Mouse (Mus musculus) embryonic facial prominence, embryonic 11.5 days (tissue): Measurements from ENCODE around the gene Rpn1. TPM values are rescaled to one million over a fixed set of nuclear protein-coding genes. Genes with fewer than 3 reads are reported as not detected.

Source experiments
- ATAC-seq: fragments of 200-750 bp; cut with Nextera tagmentation; replicated peaks from 2 replicates; pipeline ENCODE4 v1.8.0; 2017; ENCODE audit warnings: low read depth; ENCODE audit not compliant: insufficient number of reproducible peaks, low FRiP score, low TSS enrichment
- DNase-seq: peaks from one replicate; pipeline ENCODE4 v3.0.0-alpha.2; 2015; ENCODE audit warnings: low spot score
- H3K27ac ChIP-seq: fragments of 300-500 bp; sonication (generic); replicated peaks from 2 replicates; pipeline ENCODE4 v1.5.1; 2014; ENCODE audit warnings: mild to moderate bottlenecking, low read depth, low read length, control low read depth
- H3K27me3 ChIP-seq: fragments of 300-500 bp; sonication (generic); 2 replicates; pipeline ENCODE4 v1.6.1; 2014; ENCODE audit warnings: mild to moderate bottlenecking, low read length, moderate library complexity, mixed read lengths; ENCODE audit not compliant: control insufficient read depth, insufficient read depth
- H3K36me3 ChIP-seq: fragments of 300-500 bp; sonication (generic); replicated peaks from 2 replicates; pipeline ENCODE4 v1.6.1; 2014; ENCODE audit warnings: low read depth, mild to moderate bottlenecking, low read length, moderate library complexity, mixed read lengths; ENCODE audit not compliant: control insufficient read depth, insufficient read depth
- H3K4me1 ChIP-seq: fragments of 300-500 bp; sonication (generic); 2 replicates; pipeline ENCODE4 v1.6.1; 2014; ENCODE audit warnings: low read length, mixed read lengths; ENCODE audit not compliant: control insufficient read depth, insufficient read depth
- H3K4me2 ChIP-seq: fragments of 300-500 bp; sonication (generic); 2 replicates; pipeline ENCODE4 v1.6.1; 2014; ENCODE audit warnings: low read depth, mild to moderate bottlenecking, control low read depth, low read length, moderate library complexity
- H3K4me3 ChIP-seq: fragments of 300-500 bp; sonication (generic); 2 replicates; pipeline ENCODE4 v1.5.1; 2014; ENCODE audit warnings: low read depth, low read length, control low read depth
- H3K9ac ChIP-seq: fragments of 300-500 bp; sonication (generic); replicated peaks from 2 replicates; pipeline ENCODE4 v1.6.1; 2014; ENCODE audit warnings: mild to moderate bottlenecking, control low read depth, low read length
- H3K9me3 ChIP-seq: fragments of 300-500 bp; sonication (generic); replicated peaks from 2 replicates; pipeline ENCODE4 v1.6.1; 2016; ENCODE audit warnings: mild to moderate bottlenecking, low read length, inconsistent platforms, mixed read lengths; ENCODE audit not compliant: control insufficient read depth
- WGBS: fragments of 180-500 bp; shearing (Covaris S2); extraction: QIAGEN DNeasy Blood & Tissue Kit; methylation state at CpG from one replicate; pipeline ENCODE4 v1.1.7; 2014; 5-methylcytosine and 5-hydroxymethylcytosine counted together
- polyA plus RNA-seq: library from polyadenylated mRNA; unstranded; fragments of >200 nt; fragmentation: Nextera tagmentation; extraction: Ambion mirVana; gene quantifications from 2 replicates; pipeline ENCODE4 v1.2.1, GENCODE M21; 2014

The Rpn1 gene
- polyA plus RNA-seq, 1 experiment from 2014 or later: 329 TPM

DNA sequence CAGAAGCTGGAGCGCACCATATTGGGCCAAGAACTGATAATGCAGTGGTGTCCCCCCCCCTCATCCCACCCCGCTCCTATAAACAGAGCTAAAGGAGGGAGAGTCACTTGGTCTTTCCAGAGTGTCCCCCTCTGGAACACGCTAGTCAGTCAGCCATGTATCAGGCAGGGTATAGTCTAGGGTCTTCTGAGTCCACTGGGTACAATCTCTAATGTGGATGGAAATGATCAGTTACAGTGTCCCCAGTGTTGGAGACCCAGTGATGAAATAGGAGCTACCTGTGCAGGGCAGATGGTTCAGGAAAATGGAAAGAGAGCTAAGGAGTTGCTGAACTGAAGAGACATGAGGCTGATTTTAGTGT is 38.9 kb upstream of the Rpn1 start:
- no peaks in the 10 kb centered on the region for H3K4me1 ChIP-seq
- ATAC-seq (no peak), DNase-seq (no peak)
- WGBS: 27% methylated on average over 3 of the region's 3 CpGs
- H3K9ac ChIP-seq: no peak overlapping the region
- no peaks in the 10 kb centered on the region for H3K36me3 ChIP-seq
- no peaks in the 10 kb centered on the region for H3K27me3 ChIP-seq
- no peak overlapping the region for H3K4me3 ChIP-seq
- no peaks in the 10 kb centered on the region for H3K9me3 ChIP-seq
- no peak overlapping the region for H3K27ac ChIP-seq
- H3K4me2 ChIP-seq: peak overlapping the region; percentile 37

DNA sequence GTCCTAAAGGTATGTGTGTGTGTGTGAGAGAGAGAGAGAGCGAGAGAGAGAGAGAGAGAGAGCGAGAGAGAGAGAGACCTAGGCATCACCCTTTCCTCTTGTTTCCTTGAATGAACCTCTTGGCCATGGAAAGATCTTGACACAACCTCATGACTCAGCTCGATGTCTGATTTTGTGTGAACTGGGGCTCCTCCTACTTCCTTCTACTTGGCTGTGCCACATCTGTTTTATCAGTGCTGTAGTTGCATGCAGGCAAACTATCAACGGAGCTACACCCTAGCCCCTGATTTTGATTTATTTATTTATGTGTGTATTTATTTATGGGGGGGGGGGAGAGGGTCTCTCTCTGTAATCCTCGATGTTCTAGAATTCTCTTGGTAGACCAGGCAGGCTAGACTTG is 36.4 kb upstream of the Rpn1 start:
- Histone ChIP-seq H3K4me1 (no peaks in the 10 kb centered on the region), H3K27me3 (no peaks in the 10 kb centered on the region), H3K9me3 (no peaks in the 10 kb centered on the region), H3K4me3 (no peak overlapping the region), H3K4me2 (no peak overlapping the region), H3K36me3 (no peaks in the 10 kb centered on the region), H3K27ac (no peak overlapping the region), H3K9ac (no peak overlapping the region)
- ATAC-seq (no peak), DNase-seq (no peak)
- 78% methylated on average over 5 of the region's 5 CpGs for whole genome bisulfite sequencing

DNA sequence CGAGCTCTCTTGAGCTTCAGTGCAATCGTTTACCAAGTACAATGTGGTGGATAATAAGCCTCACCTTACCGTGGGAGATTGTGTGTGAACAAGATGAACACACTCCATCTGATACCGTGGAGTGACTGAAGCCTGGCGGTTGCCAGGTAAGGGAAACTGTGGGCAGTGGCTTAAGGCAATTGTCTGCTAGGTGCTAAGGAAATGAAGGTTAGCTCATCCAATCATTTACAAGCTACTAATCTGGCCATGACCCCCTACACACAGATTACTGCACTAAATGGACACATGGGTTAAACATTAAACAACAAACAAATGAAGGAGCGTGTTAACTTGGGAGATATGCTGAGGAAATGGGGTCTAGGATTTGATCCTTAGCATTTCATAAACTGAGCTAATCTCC is 35.3 kb upstream of the Rpn1 start:
- 80% methylated on average over 6 of the region's 6 CpGs for WGBS
- Histone ChIP-seq H3K27ac (no peak overlapping the region), H3K4me3 (no peak overlapping the region), H3K9ac (no peak overlapping the region), H3K36me3 (no peaks in the 10 kb centered on the region), H3K9me3 (no peaks in the 10 kb centered on the region), H3K27me3 (no peaks in the 10 kb centered on the region), H3K4me1 (no peaks in the 10 kb centered on the region), H3K4me2 (no peak overlapping the region)
- DNase-seq (no peak), ATAC-seq (no peak)

DNA sequence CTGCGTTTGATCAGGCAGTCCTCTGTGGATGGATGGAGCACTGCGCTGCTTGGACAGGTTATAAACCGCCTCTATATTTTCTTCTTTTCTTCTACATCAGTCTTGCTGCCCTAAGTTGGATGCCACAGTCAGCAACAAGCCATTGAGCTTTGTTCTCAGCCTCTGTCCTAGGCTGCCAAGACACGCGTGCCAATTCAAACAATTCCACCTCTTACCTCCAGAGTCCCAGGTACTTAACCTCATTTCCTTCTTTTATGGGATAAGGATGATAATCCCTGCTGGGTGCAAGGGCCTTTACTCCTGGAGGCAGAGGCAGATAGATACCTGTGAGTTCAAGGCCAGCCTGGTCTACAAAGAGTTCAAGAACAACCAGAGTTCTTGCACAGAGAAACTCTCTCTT is 33.1 kb upstream of the Rpn1 start:
- H3K4me3 ChIP-seq: no peak overlapping the region
- H3K27me3 ChIP-seq: no peaks in the 10 kb centered on the region
- no peaks in the 10 kb centered on the region for H3K4me1 ChIP-seq
- no peaks in the 10 kb centered on the region for H3K36me3 ChIP-seq
- 87% methylated on average over 5 of the region's 5 CpGs for WGBS
- no peaks in the 10 kb centered on the region for H3K9me3 ChIP-seq
- H3K9ac ChIP-seq: no peak overlapping the region
- no peak overlapping the region for H3K27ac ChIP-seq
- no peak overlapping the region for H3K4me2 ChIP-seq
- ATAC-seq: no peak
- no peak for DNase-seq

DNA sequence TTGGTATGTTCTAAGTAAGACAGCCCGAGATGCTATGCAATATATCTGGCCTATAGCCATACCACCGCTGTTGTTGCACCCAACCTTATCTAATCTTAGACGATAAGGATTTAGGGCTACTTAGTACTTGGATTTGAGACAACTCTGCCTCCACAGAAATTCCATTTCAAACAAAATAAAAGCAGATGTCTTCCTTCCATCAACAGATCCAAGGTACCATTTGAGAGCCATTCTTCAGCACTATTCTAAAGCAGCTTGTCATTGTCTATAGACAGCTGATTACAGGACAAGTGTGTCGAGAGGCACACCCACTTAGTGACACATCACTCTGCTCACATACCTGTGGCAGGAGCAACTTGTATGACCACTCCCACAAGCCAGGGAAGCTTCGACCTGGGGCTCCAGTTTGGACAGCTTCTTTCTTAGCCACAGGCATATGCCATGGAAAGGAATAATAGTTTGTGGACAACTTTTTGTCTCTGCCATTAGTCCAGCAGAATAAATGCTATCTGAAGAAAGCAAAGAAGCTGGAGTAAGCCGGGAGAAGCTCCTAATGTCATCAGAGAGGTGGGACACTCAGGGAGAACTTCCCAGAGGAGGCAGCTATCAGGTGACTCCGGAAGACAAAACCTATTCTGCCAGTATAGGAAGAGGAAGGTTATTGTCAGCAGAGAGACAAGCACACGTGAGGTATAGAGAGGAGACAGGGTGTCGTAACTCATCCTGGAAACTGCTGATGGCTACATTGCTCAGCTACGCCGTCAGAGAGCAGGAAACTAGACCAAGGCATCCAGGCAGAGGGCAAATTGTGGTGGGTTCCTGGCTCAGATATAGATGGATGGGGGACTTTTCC is 30.8 kb upstream of the Rpn1 start:
- 70% methylated on average over 11 of the region's 11 CpGs for WGBS
- no peak overlapping the region for H3K27ac ChIP-seq
- no peak overlapping the region for H3K4me2 ChIP-seq
- no peak overlapping the region for H3K9ac ChIP-seq
- DNase-seq: no peak
- H3K4me1 ChIP-seq: no peaks in the 10 kb centered on the region
- H3K4me3 ChIP-seq: no peak overlapping the region
- no peaks in the 10 kb centered on the region for H3K9me3 ChIP-seq
- no peaks in the 10 kb centered on the region for H3K36me3 ChIP-seq
- H3K27me3 ChIP-seq: no peaks in the 10 kb centered on the region
- ATAC-seq: no peak

DNA sequence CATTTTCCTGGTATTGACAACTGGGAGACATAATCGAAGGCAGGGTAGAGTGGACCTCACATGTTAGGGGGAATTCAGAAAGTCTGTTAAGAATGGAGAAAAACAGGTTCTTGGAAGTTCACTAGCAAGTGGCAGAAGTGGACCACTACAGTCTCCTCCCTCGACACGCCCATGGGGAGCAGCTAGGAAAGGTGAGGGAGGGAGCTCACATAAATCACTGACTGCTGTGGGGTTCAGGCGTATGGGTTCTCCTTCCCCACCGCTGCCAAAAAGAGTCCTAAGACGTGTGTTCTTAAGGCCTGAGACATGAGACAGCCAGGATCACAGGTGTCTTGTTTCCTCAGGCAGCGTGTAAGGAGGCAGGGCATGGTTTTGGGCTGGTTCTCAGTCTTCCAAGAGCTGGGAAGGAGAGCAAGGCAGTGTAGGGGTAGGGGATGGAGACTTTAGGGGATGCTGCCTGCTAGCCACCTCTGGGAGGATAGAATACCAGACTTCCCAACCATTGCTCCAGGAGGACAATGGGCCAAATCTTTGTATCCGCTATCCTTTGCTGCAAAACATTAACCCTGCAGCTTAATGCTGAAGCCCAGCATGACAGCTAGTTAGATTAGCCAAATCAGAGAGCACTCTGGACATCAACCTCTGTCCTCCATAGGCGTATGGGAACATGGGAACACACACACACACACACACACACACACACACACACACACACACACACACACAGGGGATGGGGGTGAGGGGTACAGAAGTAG is 30.0 kb upstream of the Rpn1 start:
- H3K9ac ChIP-seq: no peak overlapping the region
- no peaks in the 10 kb centered on the region for H3K36me3 ChIP-seq
- no peak overlapping the region for H3K4me3 ChIP-seq
- H3K9me3 ChIP-seq: no peaks in the 10 kb centered on the region
- no peak overlapping the region for H3K4me2 ChIP-seq
- no peak overlapping the region for H3K27ac ChIP-seq
- H3K4me1 ChIP-seq: no peaks in the 10 kb centered on the region
- H3K27me3 ChIP-seq: no peaks in the 10 kb centered on the region
- DNase-seq (no peak), ATAC-seq (no peak)
- WGBS: 67% methylated on average over 9 of the region's 9 CpGs

DNA sequence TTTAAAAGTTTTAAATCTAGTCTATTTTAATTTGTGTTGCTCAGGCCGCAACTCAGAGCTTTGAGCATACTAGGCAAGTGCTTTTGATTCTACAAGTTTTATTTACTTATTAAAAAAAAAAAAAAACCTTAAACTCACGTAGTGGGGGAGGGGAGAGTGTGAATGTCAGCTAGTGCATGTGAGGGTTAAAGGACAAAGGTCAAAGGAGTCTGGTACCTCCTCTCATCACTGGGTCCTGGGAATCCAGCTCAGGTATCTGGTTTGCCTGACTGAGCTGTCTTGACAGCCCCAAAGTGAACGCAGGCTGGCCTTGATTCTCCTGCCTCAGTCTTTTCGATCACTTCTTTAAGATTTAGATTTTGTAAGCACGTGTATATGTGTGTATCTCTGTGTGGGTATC is 28.6 kb upstream of the Rpn1 start:
- H3K4me2 ChIP-seq: no peak overlapping the region
- 74% methylated on average over 5 of the region's 5 CpGs for WGBS

DNA sequence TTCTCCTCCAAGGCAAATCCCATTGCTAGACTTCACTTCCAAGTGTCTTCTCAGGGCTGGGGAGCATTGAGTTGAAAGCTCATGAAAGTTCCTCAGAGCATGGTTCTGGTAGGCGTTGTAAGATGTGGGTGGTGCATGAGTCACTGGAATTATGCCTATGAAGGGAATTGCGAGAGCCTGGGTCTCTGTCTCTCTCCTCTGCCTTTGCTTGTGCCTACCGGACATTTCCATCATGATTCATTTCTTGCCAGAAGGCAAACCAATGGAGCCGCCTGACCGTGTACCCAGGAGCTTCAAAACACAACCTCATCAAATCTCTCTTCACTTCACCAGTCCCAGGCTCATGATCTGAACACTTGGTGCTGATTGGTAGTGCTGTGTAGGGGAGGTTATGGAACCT is 27.4 kb upstream of the Rpn1 start:
- DNase-seq: no peak
- 88% methylated on average over 5 of the region's 5 CpGs for WGBS
- no peak overlapping the region for H3K4me2 ChIP-seq
- H3K9me3 ChIP-seq: no peaks in the 10 kb centered on the region
- H3K4me3 ChIP-seq: no peak overlapping the region
- H3K36me3 ChIP-seq: no peaks in the 10 kb centered on the region
- no peak overlapping the region for H3K27ac ChIP-seq
- no peak for ATAC-seq
- no peak overlapping the region for H3K9ac ChIP-seq
- H3K27me3 ChIP-seq: no peaks in the 10 kb centered on the region
- H3K4me1 ChIP-seq: no peaks in the 10 kb centered on the region

More for the DNA sequence above, 28.6 kb upstream of the Rpn1 start:
- Histone ChIP-seq H3K27me3 (no peaks in the 10 kb centered on the region), H3K27ac (no peak overlapping the region), H3K36me3 (no peaks in the 10 kb centered on the region), H3K9ac (no peak overlapping the region), H3K4me1 (no peaks in the 10 kb centered on the region), H3K9me3 (no peaks in the 10 kb centered on the region), H3K4me3 (no peak overlapping the region)
- ATAC-seq: no peak
- DNase-seq: no peak
